10 mouse cellular contexts compared by ENCODE assay signal in genomic region chr10:66470684-66471083, GRCm38 (mm10).
DNase-seq lines count a peak whose midpoint lies in the region; ATAC-seq and TF ChIP-seq lines count a peak whose summit lies in the region.
"Had no signal": no experiment of that assay in that cellular context is flagged by ENCODE, and none has a peak within 500 bp of the region (broad histone marks: within the 10 kb centered on the region; RNA-seq: fewer than 3 reads in every experiment).

No protein-coding gene starts in this region.

- H3K27ac ChIP-seq in midbrain, embryonic 14.5 days (replicated peaks; ENCODE audit: low read depth, low read length) = no peak overlapping the region
- H3K27ac ChIP-seq in midbrain, embryonic 10.5 days (replicated peaks) = no peak overlapping the region

- ATAC-seq in midbrain, embryonic 14.5 days (ENCODE audit: low FRiP score, low TSS enrichment) = no peak
- no peak for ATAC-seq in granulocyte monocyte progenitor cell, adult 5-6 weeks (replicated peaks; ENCODE audit: poor library complexity, severe bottlenecking)

- H3K4me2 ChIP-seq in midbrain, embryonic 14.5 days (ENCODE audit: low read length) = no peak overlapping the region
- H3K4me2 ChIP-seq: liver, embryonic 11.5 days had no signal

- TF ChIP-seq CTCF in lung, adult 2 months (IDR thresholded peaks at IDR 0.05; ENCODE audit: insufficient read depth, low read length) = no peak

- H3K4me3 ChIP-seq in midbrain, embryonic 14.5 days (replicated peaks; ENCODE audit: low read depth, low read length) = no peak overlapping the region
- H3K4me3 ChIP-seq in midbrain, embryonic 10.5 days = no peak overlapping the region
- no peak overlapping the region for H3K4me3 ChIP-seq in lung, adult 2 months (replicated peaks; ENCODE audit: extremely low read depth, low read depth, low read length)

- no peaks in the 10 kb centered on the region for H3K4me1 ChIP-seq in midbrain, embryonic 14.5 days (ENCODE audit: control insufficient read depth, insufficient read depth, low read length)
- peaks cover 2% of the 10 kb centered on the region; the same call in 1 of the 2 replicates for H3K4me1 ChIP-seq in midbrain, embryonic 10.5 days
- H3K4me1 ChIP-seq in lung, adult 2 months (ENCODE audit: control insufficient read depth, insufficient read depth, low read length) = no peaks in the 10 kb centered on the region

- no peaks in the 10 kb centered on the region for H3K9me3 ChIP-seq in midbrain, embryonic 14.5 days (ENCODE audit: control insufficient read depth, low read length)
- no peaks in the 10 kb centered on the region for H3K9me3 ChIP-seq in midbrain, embryonic 10.5 days (replicated peaks)

- DNase-seq in adrenal gland, postnatal 25 days = peak; percentile 8
- no peak for DNase-seq in adrenal gland, postnatal 4 days (ENCODE audit: low spot score in 2 of 2)
- DNase-seq in midbrain, embryonic 14.5 days = peak; percentile 48
- no peak for DNase-seq in midbrain, embryonic 10.5 days (ENCODE audit: low spot score)
- DNase-seq in layer of hippocampus, postnatal 10 days (ENCODE audit: low spot score in 2 of 2) = peak; percentile 4 to 23
- peak; percentile 38 for DNase-seq in right cerebral cortex, postnatal 25 days
- no peak for DNase-seq in lung, adult 2 months
- DNase-seq: kidney, adult 8-10 months had no signal

- H3K9ac ChIP-seq in midbrain, embryonic 14.5 days (replicated peaks; ENCODE audit: low read length) = no peak overlapping the region

- H3K36me3 ChIP-seq in midbrain, embryonic 14.5 days (ENCODE audit: control insufficient read depth, insufficient read depth, low read length) = no peaks in the 10 kb centered on the region
- H3K36me3 ChIP-seq in midbrain, embryonic 10.5 days = no peaks in the 10 kb centered on the region

- 33% methylated on average over 4 of the region's 4 CpGs for WGBS in midbrain, embryonic 14.5 days
- WGBS in midbrain, embryonic 10.5 days = 62% methylated on average over 4 of the region's 4 CpGs
- 65% methylated on average over 4 of the region's 4 CpGs for WGBS in lung, adult 2 months

- no peak for TF ChIP-seq POLR2A in lung, adult 2 months (IDR thresholded peaks at IDR 0.05; ENCODE audit: borderline replicate concordance, extremely low read depth, low read depth, low read length)

- H3K27me3 ChIP-seq in midbrain, embryonic 14.5 days (ENCODE audit: control insufficient read depth, insufficient read depth, low read length) = no peaks in the 10 kb centered on the region
- H3K27me3 ChIP-seq in midbrain, embryonic 10.5 days (ENCODE audit: low read depth, poor library complexity, severe bottlenecking) = no peaks in the 10 kb centered on the region

Comparison
In these comparisons a context has a peak if more than half of its experiments do, and no peak if none do; other contexts are left out.
1. DNase-seq: peak in adrenal gland, postnatal 25 days (single experiment), midbrain, embryonic 14.5 days (single experiment), layer of hippocampus, postnatal 10 days (2 of 2) and right cerebral cortex, postnatal 25 days (single experiment); none in adrenal gland, postnatal 4 days (0 of 2), midbrain, embryonic 10.5 days (single experiment) and lung, adult 2 months (single experiment).